Comparison of ENCODE assay signal across 17 mouse cellular contexts in the genomic region with DNA sequence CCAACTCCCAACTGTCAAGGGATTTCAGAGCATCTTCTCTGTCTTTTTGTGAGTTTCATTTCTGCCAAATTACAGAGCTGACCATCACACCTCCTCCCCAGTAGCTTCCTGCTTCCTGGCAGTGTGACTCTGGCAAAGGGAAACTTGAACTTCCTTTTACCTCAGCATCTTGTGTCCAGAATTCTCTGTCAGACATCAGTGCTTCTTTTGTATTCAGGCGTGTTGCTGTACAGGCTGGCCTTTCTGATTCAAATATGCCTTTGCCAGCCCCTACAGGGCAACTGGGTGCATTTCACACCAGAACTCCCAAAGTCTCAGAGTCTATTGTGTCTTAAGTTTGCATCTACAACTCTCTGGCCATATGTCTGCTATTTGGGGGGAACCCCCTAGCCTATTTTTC.
DNase-seq lines count a peak whose midpoint lies in the region; ATAC-seq and TF ChIP-seq lines count a peak whose summit lies in the region.
"Had no signal": no experiment of that assay in that cellular context is flagged by ENCODE, and none has a peak within 500 bp of the region (broad histone marks: within the 10 kb centered on the region; RNA-seq: fewer than 3 reads in every experiment).

No protein-coding gene starts in this region.

- TF ChIP-seq EP300 in lung, postnatal 0 days (IDR thresholded peaks at IDR 0.05) = no peak

- no peak for ATAC-seq in hindbrain, postnatal 0 days
- no peak for ATAC-seq in hindbrain, embryonic 13.5 days (ENCODE audit: low FRiP score)
- peak; percentile 46; the same call in 1 of the 2 replicates for ATAC-seq in lung, postnatal 0 days
- 0 out of 2 replicates have a peak, but pooled peaks have one; percentile 25 for ATAC-seq in granulocyte monocyte progenitor cell, adult 5-6 weeks (replicated peaks; ENCODE audit: poor library complexity, severe bottlenecking)
- ATAC-seq: CD4-positive, CD25-positive, alpha-beta regulatory T cell, adult 4 months had no signal

- peak; percentile 1; the same call in 1 of the 2 replicates for TF ChIP-seq CTCF in hindbrain, postnatal 0 days (IDR thresholded peaks at IDR 0.05; ENCODE audit: low read depth)
- TF ChIP-seq CTCF in lung, postnatal 0 days (IDR thresholded peaks at IDR 0.05) = peak; percentile 46
- TF ChIP-seq CTCF in lung, adult 2 months (IDR thresholded peaks at IDR 0.05; ENCODE audit: insufficient read depth, low read length) = no peak

- H3K27me3 ChIP-seq in hindbrain, postnatal 0 days (ENCODE audit: insufficient read depth, low read length) = 0 out of 2 replicates have a peak, but pooled peaks cover 4% of the 10 kb centered on the region
- no peaks in the 10 kb centered on the region for H3K27me3 ChIP-seq in hindbrain, embryonic 13.5 days
- no peaks in the 10 kb centered on the region for H3K27me3 ChIP-seq in lung, postnatal 0 days (replicated peaks; ENCODE audit: insufficient read depth, low read length)
- H3K27me3 ChIP-seq in embryonic facial prominence, embryonic 10.5 days (replicated peaks; ENCODE audit: low read depth, poor library complexity, severe bottlenecking) = no peaks in the 10 kb centered on the region
- H3K27me3 ChIP-seq: liver, embryonic 13.5 days had no signal

- no peaks in the 10 kb centered on the region for H3K4me1 ChIP-seq in hindbrain, postnatal 0 days (ENCODE audit: insufficient read depth, low read length)
- H3K4me1 ChIP-seq in hindbrain, embryonic 13.5 days (replicated peaks) = no peaks in the 10 kb centered on the region
- H3K4me1 ChIP-seq in lung, postnatal 0 days (ENCODE audit: insufficient read depth, low read depth, low read length) = no peaks in the 10 kb centered on the region
- H3K4me1 ChIP-seq in lung, adult 2 months (ENCODE audit: control insufficient read depth, insufficient read depth, low read length) = peaks cover 7% of the 10 kb centered on the region
- peaks cover 12% of the 10 kb centered on the region for H3K4me1 ChIP-seq in embryonic facial prominence, embryonic 10.5 days

- H3K9ac ChIP-seq in hindbrain, postnatal 0 days (replicated peaks; ENCODE audit: low read length) = no peak overlapping the region
- no peak overlapping the region for H3K9ac ChIP-seq in hindbrain, embryonic 13.5 days
- no peak overlapping the region for H3K9ac ChIP-seq in lung, postnatal 0 days (replicated peaks; ENCODE audit: low read depth)
- H3K9ac ChIP-seq: liver, embryonic 13.5 days had no signal

- no peak for DNase-seq in hindbrain, postnatal 0 days (ENCODE audit: low spot score)
- DNase-seq in lung, postnatal 0 days (ENCODE audit: low spot score) = no peak
- DNase-seq in lung, adult 2 months = no peak
- DNase-seq in kidney, postnatal 36 days = peak; percentile 44 to 69
- DNase-seq in embryonic facial prominence, embryonic 10.5 days (ENCODE audit: low spot score) = no peak
- no peak for DNase-seq in liver
- DNase-seq: cerebellum, adult 18-20 months; gastrocnemius, postnatal 36 days; liver, embryonic 13.5 days; lung, postnatal 10 days; right cerebral cortex, adult 18-20 months; thymus, postnatal 25 days had no signal

- WGBS in hindbrain, postnatal 0 days = 9% methylated on average over 1 of the region's 1 CpGs
- 23% methylated on average over 1 of the region's 1 CpGs for WGBS in hindbrain, embryonic 13.5 days
- 43% methylated on average over 1 of the region's 1 CpGs for WGBS in lung, postnatal 0 days
- 41% methylated on average over 1 of the region's 1 CpGs for WGBS in lung, adult 2 months
- 62% methylated on average over 1 of the region's 1 CpGs for WGBS in embryonic facial prominence, embryonic 10.5 days

- no peak overlapping the region for H3K27ac ChIP-seq in hindbrain, postnatal 0 days
- H3K27ac ChIP-seq in hindbrain, embryonic 13.5 days = no peak overlapping the region
- no peak overlapping the region for H3K27ac ChIP-seq in lung, postnatal 0 days (ENCODE audit: low read length)
- no peak overlapping the region for H3K27ac ChIP-seq in embryonic facial prominence, embryonic 10.5 days (replicated peaks)
- H3K27ac ChIP-seq: forebrain, embryonic 10.5 days; liver, embryonic 13.5 days had no signal

- no peak for TF ChIP-seq POLR2A in lung, adult 2 months (IDR thresholded peaks at IDR 0.05; ENCODE audit: borderline replicate concordance, extremely low read depth, low read depth, low read length)

- H3K36me3 ChIP-seq in hindbrain, postnatal 0 days (ENCODE audit: insufficient read depth, low read length) = no peaks in the 10 kb centered on the region
- no peaks in the 10 kb centered on the region for H3K36me3 ChIP-seq in hindbrain, embryonic 13.5 days
- no peaks in the 10 kb centered on the region for H3K36me3 ChIP-seq in lung, postnatal 0 days (ENCODE audit: insufficient read depth, low read length)
- H3K36me3 ChIP-seq in embryonic facial prominence, embryonic 10.5 days (replicated peaks) = no peaks in the 10 kb centered on the region
- H3K36me3 ChIP-seq: forebrain, embryonic 10.5 days; liver, embryonic 13.5 days had no signal

- no peaks in the 10 kb centered on the region for H3K9me3 ChIP-seq in hindbrain, postnatal 0 days (ENCODE audit: low read length)
- H3K9me3 ChIP-seq in hindbrain, embryonic 13.5 days = no peaks in the 10 kb centered on the region
- H3K9me3 ChIP-seq in lung, postnatal 0 days (ENCODE audit: low read length) = no peaks in the 10 kb centered on the region
- H3K9me3 ChIP-seq in embryonic facial prominence, embryonic 10.5 days = no peaks in the 10 kb centered on the region
- H3K9me3 ChIP-seq: forebrain, embryonic 10.5 days; liver, embryonic 13.5 days had no signal

- no peak overlapping the region for H3K4me3 ChIP-seq in hindbrain, postnatal 0 days (ENCODE audit: low read length)
- H3K4me3 ChIP-seq in hindbrain, embryonic 13.5 days = no peak overlapping the region
- H3K4me3 ChIP-seq in lung, postnatal 0 days (ENCODE audit: low read depth, low read length) = no peak overlapping the region
- no peak overlapping the region for H3K4me3 ChIP-seq in lung, adult 2 months (replicated peaks; ENCODE audit: extremely low read depth, low read depth, low read length)
- H3K4me3 ChIP-seq in embryonic facial prominence, embryonic 10.5 days = no peak overlapping the region
- H3K4me3 ChIP-seq: forebrain, embryonic 10.5 days; liver, embryonic 13.5 days; myocyte had no signal

- H3K4me2 ChIP-seq in hindbrain, postnatal 0 days (ENCODE audit: low read depth, low read length) = no peak overlapping the region
- no peak overlapping the region for H3K4me2 ChIP-seq in hindbrain, embryonic 13.5 days
- no peak overlapping the region for H3K4me2 ChIP-seq in lung, postnatal 0 days (replicated peaks; ENCODE audit: low read depth, low read length)
- H3K4me2 ChIP-seq: liver, embryonic 13.5 days had no signal

Comparison
In these comparisons a context has a peak if more than half of its experiments do, and no peak if none do; other contexts are left out.
1. ATAC-seq: peak in lung, postnatal 0 days (single experiment) and granulocyte monocyte progenitor cell, adult 5-6 weeks (single experiment); none in hindbrain, postnatal 0 days (single experiment) and hindbrain, embryonic 13.5 days (single experiment).
2. DNase-seq: peak in kidney, postnatal 36 days (2 of 2); none in hindbrain, postnatal 0 days (single experiment), lung, postnatal 0 days (single experiment), lung, adult 2 months (single experiment), embryonic facial prominence, embryonic 10.5 days (single experiment) and liver (single experiment).